Mouse (Mus musculus): ENCODE measurements around the gene Syn1. TPM values are rescaled to one million over a fixed set of nuclear protein-coding genes. Genes with fewer than 3 reads are reported as not detected.
A peak's percentile ranks its signal among the peaks of the same experiment; 100 is the strongest.

Gene Syn1
- polyA plus RNA-seq (2014; fragmentation: Nextera tagmentation; extraction: Ambion mirVana), result 0.13 and 0.16 TPM in 2 replicates

- H3K4me3 ChIP-seq (ENCODE audit: low read depth, low read length), result peak within 1 kb of the TSS; percentile 24
- 17% methylated on average over 28 of the region's 44 CpGs for WGBS
- no peaks in the 10 kb centered on the region for H3K36me3 ChIP-seq (ENCODE audit: control insufficient read depth, insufficient read depth, low read length)
- H3K27ac ChIP-seq (replicated peaks; ENCODE audit: low read depth, low read length), result no peak within 1 kb of the TSS
- no peaks in the 10 kb centered on the region for H3K4me1 ChIP-seq (ENCODE audit: control insufficient read depth, insufficient read depth, low read length)
- DNase-seq (ENCODE audit: low spot score) (peak; percentile 80), ATAC-seq (ENCODE audit: insufficient number of reproducible peaks, low FRiP score, low TSS enrichment, low read depth) (peak; percentile 90)
- peak within 1 kb of the TSS; percentile 49 for H3K4me2 ChIP-seq (ENCODE audit: low read depth, severe bottlenecking)
- H3K9ac ChIP-seq (ENCODE audit: low read length), result no peak within 1 kb of the TSS
- H3K27me3 ChIP-seq (ENCODE audit: control insufficient read depth, insufficient read depth, low read length), result peaks cover 3% of the 10 kb centered on the region; the same call in 1 of the 2 replicates
- no peaks in the 10 kb centered on the region for H3K9me3 ChIP-seq (ENCODE audit: control insufficient read depth, low read length)
Measured at GRCm38 (mm10) chrX:20920844-20921364, at the start of gene Syn1. Syn1 (minus strand) TSS chrX:20921004.

GRCm38 (mm10) chrX:20961477-20962378 lies 40.9 kb upstream of the Syn1 start, which contains the start of gene Uxt:
Uxt (minus strand) TSS chrX:20962017.
- Histone ChIP-seq H3K27ac (replicated peaks; ENCODE audit: low read depth, low read length) (no peak within 1 kb of the TSS), H3K36me3 (ENCODE audit: control insufficient read depth, insufficient read depth, low read length) (no peaks in the 10 kb centered on the region), H3K9me3 (ENCODE audit: control insufficient read depth, low read length) (no peaks in the 10 kb centered on the region), H3K9ac (ENCODE audit: low read length) (peak within 1 kb of the TSS; percentile 37; the same call in 1 of the 2 replicates), H3K4me1 (ENCODE audit: control insufficient read depth, insufficient read depth, low read length) (no peaks in the 10 kb centered on the region), H3K4me2 (ENCODE audit: low read depth, severe bottlenecking) (peak within 1 kb of the TSS; percentile 36), H3K27me3 (ENCODE audit: control insufficient read depth, insufficient read depth, low read length) (no peaks in the 10 kb centered on the region), H3K4me3 (ENCODE audit: low read depth, low read length) (peak within 1 kb of the TSS; percentile 41)
- WGBS, result 18% methylated on average over 57 of the region's 57 CpGs
- peak; percentile 94 for ATAC-seq (ENCODE audit: insufficient number of reproducible peaks, low FRiP score, low TSS enrichment, low read depth)
- DNase-seq (ENCODE audit: low spot score), result peak; percentile 90

GRCm38 (mm10) chrX:20950191-20950880 lies 29.5 kb upstream of the Syn1 start, which contains the start of gene Elk1:
Elk1 (minus strand) TSS chrX:20950608.
- Histone ChIP-seq H3K4me1 (ENCODE audit: control insufficient read depth, insufficient read depth, low read length) (no peaks in the 10 kb centered on the region), H3K36me3 (ENCODE audit: control insufficient read depth, insufficient read depth, low read length) (no peaks in the 10 kb centered on the region), H3K4me2 (ENCODE audit: low read depth, severe bottlenecking) (peak within 1 kb of the TSS; percentile 37), H3K27me3 (ENCODE audit: control insufficient read depth, insufficient read depth, low read length) (no peaks in the 10 kb centered on the region), H3K4me3 (ENCODE audit: low read depth, low read length) (peak within 1 kb of the TSS; percentile 52), H3K9me3 (ENCODE audit: control insufficient read depth, low read length) (no peaks in the 10 kb centered on the region), H3K27ac (replicated peaks; ENCODE audit: low read depth, low read length) (no peak within 1 kb of the TSS), H3K9ac (ENCODE audit: low read length) (peak within 1 kb of the TSS; percentile 57)
- 16% methylated on average over 30 of the region's 30 CpGs for WGBS
- DNase-seq (ENCODE audit: low spot score) (peak; percentile 82), ATAC-seq (ENCODE audit: insufficient number of reproducible peaks, low FRiP score, low TSS enrichment, low read depth) (peak; percentile 97)

- Histone ChIP-seq H3K27ac (replicated peaks; ENCODE audit: low read depth, low read length) (no peak overlapping the region), H3K4me1 (ENCODE audit: control insufficient read depth, insufficient read depth, low read length) (no peaks in the 10 kb centered on the region), H3K4me3 (ENCODE audit: low read depth, low read length) (no peak overlapping the region), H3K9ac (ENCODE audit: low read length) (no peak overlapping the region), H3K36me3 (ENCODE audit: control insufficient read depth, insufficient read depth, low read length) (no peaks in the 10 kb centered on the region), H3K4me2 (ENCODE audit: low read depth, severe bottlenecking) (no peak overlapping the region), H3K9me3 (ENCODE audit: control insufficient read depth, low read length) (no peaks in the 10 kb centered on the region), H3K27me3 (ENCODE audit: control insufficient read depth, insufficient read depth, low read length) (no peaks in the 10 kb centered on the region)
- DNase-seq (ENCODE audit: low spot score), result peak; percentile 37
- WGBS, result 25% methylated on average over 4 of the region's 4 CpGs
- no peak for ATAC-seq (ENCODE audit: insufficient number of reproducible peaks, low FRiP score, low TSS enrichment, low read depth)
Measured at GRCm38 (mm10) chrX:20946055-20946454, 25.3 kb upstream of the Syn1 start.

GRCm38 (mm10) chrX:20931963-20932362 lies 11.2 kb upstream of the Syn1 start:
- H3K36me3 ChIP-seq (ENCODE audit: control insufficient read depth, insufficient read depth, low read length), result peaks cover 2% of the 10 kb centered on the region
- WGBS, result 83% methylated on average over 1 of the region's 1 CpGs
- no peak for DNase-seq (ENCODE audit: low spot score)

GRCm38 (mm10) chrX:20931364-20931763 lies 10.6 kb upstream of the Syn1 start, which contains the start of gene Cfp:
Cfp (minus strand) TSS chrX:20931555.
- Histone ChIP-seq H3K4me2 (ENCODE audit: low read depth, severe bottlenecking) (no peak within 1 kb of the TSS), H3K27me3 (ENCODE audit: control insufficient read depth, insufficient read depth, low read length) (no peaks in the 10 kb centered on the region), H3K4me1 (ENCODE audit: control insufficient read depth, insufficient read depth, low read length) (no peaks in the 10 kb centered on the region), H3K27ac (replicated peaks; ENCODE audit: low read depth, low read length) (no peak within 1 kb of the TSS), H3K36me3 (ENCODE audit: control insufficient read depth, insufficient read depth, low read length) (peaks cover 2% of the 10 kb centered on the region), H3K4me3 (ENCODE audit: low read depth, low read length) (no peak within 1 kb of the TSS), H3K9ac (ENCODE audit: low read length) (no peak within 1 kb of the TSS), H3K9me3 (ENCODE audit: control insufficient read depth, low read length) (no peaks in the 10 kb centered on the region; the same call in 1 of the 2 replicates)
- no peak for ATAC-seq (ENCODE audit: insufficient number of reproducible peaks, low FRiP score, low TSS enrichment, low read depth)
- WGBS, result 93% methylated on average over 1 of the region's 1 CpGs
- DNase-seq (ENCODE audit: low spot score), result no peak

More at GRCm38 (mm10) chrX:20931963-20932362, 11.2 kb upstream of the Syn1 start:
- Histone ChIP-seq H3K4me1 (ENCODE audit: control insufficient read depth, insufficient read depth, low read length) (no peaks in the 10 kb centered on the region), H3K9me3 (ENCODE audit: control insufficient read depth, low read length) (no peaks in the 10 kb centered on the region; the same call in 1 of the 2 replicates), H3K9ac (ENCODE audit: low read length) (no peak overlapping the region), H3K27me3 (ENCODE audit: control insufficient read depth, insufficient read depth, low read length) (no peaks in the 10 kb centered on the region), H3K4me3 (ENCODE audit: low read depth, low read length) (no peak overlapping the region), H3K4me2 (ENCODE audit: low read depth, severe bottlenecking) (no peak overlapping the region), H3K27ac (replicated peaks; ENCODE audit: low read depth, low read length) (no peak overlapping the region)
- no peak for ATAC-seq (ENCODE audit: insufficient number of reproducible peaks, low FRiP score, low TSS enrichment, low read depth)

- Histone ChIP-seq H3K27ac (replicated peaks; ENCODE audit: low read depth, low read length) (no peak overlapping the region), H3K9ac (ENCODE audit: low read length) (no peak overlapping the region), H3K9me3 (ENCODE audit: control insufficient read depth, low read length) (no peaks in the 10 kb centered on the region; the same call in 1 of the 2 replicates), H3K36me3 (ENCODE audit: control insufficient read depth, insufficient read depth, low read length) (no peaks in the 10 kb centered on the region), H3K4me2 (ENCODE audit: low read depth, severe bottlenecking) (no peak overlapping the region), H3K4me3 (ENCODE audit: low read depth, low read length) (no peak overlapping the region), H3K27me3 (ENCODE audit: control insufficient read depth, insufficient read depth, low read length) (no peaks in the 10 kb centered on the region), H3K4me1 (ENCODE audit: control insufficient read depth, insufficient read depth, low read length) (no peaks in the 10 kb centered on the region)
- ATAC-seq (ENCODE audit: insufficient number of reproducible peaks, low FRiP score, low TSS enrichment, low read depth), result no peak
- 89% methylated on average over 1 of the region's 1 CpGs for WGBS
- DNase-seq (ENCODE audit: low spot score), result no peak
Measured at GRCm38 (mm10) chrX:20929859-20930258, 9.1 kb upstream of the Syn1 start.

GRCm38 (mm10) chrX:20924976-20925375 lies 4.2 kb upstream of the Syn1 start:
- Histone ChIP-seq H3K27ac (replicated peaks; ENCODE audit: low read depth, low read length) (no peak overlapping the region), H3K36me3 (ENCODE audit: control insufficient read depth, insufficient read depth, low read length) (no peaks in the 10 kb centered on the region), H3K4me3 (ENCODE audit: low read depth, low read length) (no peak overlapping the region), H3K27me3 (ENCODE audit: control insufficient read depth, insufficient read depth, low read length) (no peaks in the 10 kb centered on the region), H3K4me2 (ENCODE audit: low read depth, severe bottlenecking) (no peak overlapping the region), H3K9ac (ENCODE audit: low read length) (no peak overlapping the region), H3K9me3 (ENCODE audit: control insufficient read depth, low read length) (no peaks in the 10 kb centered on the region; the same call in 1 of the 2 replicates), H3K4me1 (ENCODE audit: control insufficient read depth, insufficient read depth, low read length) (no peaks in the 10 kb centered on the region)
- ATAC-seq (ENCODE audit: insufficient number of reproducible peaks, low FRiP score, low TSS enrichment, low read depth) (no peak), DNase-seq (ENCODE audit: low spot score) (no peak)

Data from limb, embryonic 11.5 days (tissue).